Comparison of ENCODE assay signal across 8 mouse cellular contexts in genomic region chr1:52301266-52301665, GRCm38 (mm10).
DNase-seq lines count a peak whose midpoint lies in the region; ATAC-seq and TF ChIP-seq lines count a peak whose summit lies in the region.

No protein-coding gene starts in this region.

- no peaks in the 10 kb centered on the region for H3K36me3 ChIP-seq in liver, adult 2 months (ENCODE audit: control insufficient read depth, insufficient read depth, low read length)
- no peaks in the 10 kb centered on the region for H3K36me3 ChIP-seq in liver, embryonic 11.5 days (ENCODE audit: control insufficient read depth, insufficient read depth, low read length)
- H3K36me3 ChIP-seq in liver, embryonic 14.5 days (replicated peaks; ENCODE audit: control insufficient read depth, insufficient read depth, low read depth) = no peaks in the 10 kb centered on the region

- no peaks in the 10 kb centered on the region for H3K27me3 ChIP-seq in liver, adult 2 months (ENCODE audit: control insufficient read depth, insufficient read depth, low read length)
- no peaks in the 10 kb centered on the region for H3K27me3 ChIP-seq in liver, embryonic 11.5 days (replicated peaks; ENCODE audit: control insufficient read depth, insufficient read depth, low read length)
- H3K27me3 ChIP-seq in liver, embryonic 14.5 days (ENCODE audit: control insufficient read depth, insufficient read depth, low read length) = no peaks in the 10 kb centered on the region

- peak; percentile 66 for TF ChIP-seq CTCF in liver, adult 2 months (IDR thresholded peaks at IDR 0.05; ENCODE audit: low read depth, low read length)
- TF ChIP-seq CTCF in liver, embryonic 14.5 days (IDR thresholded peaks at IDR 0.05; ENCODE audit: low read depth) = peak; percentile 49; the same call in 1 of the 2 replicates

- no peak for ATAC-seq in cerebellum, adult (ENCODE audit: insufficient number of reproducible peaks, low FRiP score, low TSS enrichment)
- no peak for ATAC-seq in liver, embryonic 11.5 days (replicated peaks; ENCODE audit: low FRiP score)
- ATAC-seq in liver, embryonic 14.5 days (ENCODE audit: insufficient read depth) = no peak

- no peak for TF ChIP-seq EP300 in liver, embryonic 14.5 days (IDR thresholded peaks at IDR 0.05; ENCODE audit: low read depth)

- H3K4me1 ChIP-seq in liver, adult 2 months (ENCODE audit: control insufficient read depth, insufficient read depth, low read length) = no peaks in the 10 kb centered on the region
- H3K4me1 ChIP-seq in liver, embryonic 11.5 days (replicated peaks; ENCODE audit: control insufficient read depth, insufficient read depth, low read length) = no peaks in the 10 kb centered on the region
- H3K4me1 ChIP-seq in liver, embryonic 14.5 days (replicated peaks; ENCODE audit: control insufficient read depth in 2 of 2, insufficient read depth in 2 of 2, low read length in 1 of 2) = peaks cover 0 to 3% of the 10 kb centered on the region in 2 experiments; a peak in 1 of 4 replicates

- no peaks in the 10 kb centered on the region for H3K9me3 ChIP-seq in liver, embryonic 11.5 days (ENCODE audit: control insufficient read depth, low read length)
- no peaks in the 10 kb centered on the region for H3K9me3 ChIP-seq in liver, embryonic 14.5 days (ENCODE audit: control insufficient read depth, low read length)

- no peak overlapping the region for H3K27ac ChIP-seq in liver, adult 2 months (replicated peaks; ENCODE audit: insufficient read depth, low read depth, low read length)
- no peak overlapping the region for H3K27ac ChIP-seq in liver, embryonic 11.5 days (ENCODE audit: low read depth, low read length)
- H3K27ac ChIP-seq in liver, embryonic 14.5 days = no peak overlapping the region

- WGBS in liver, adult 2 months = 69% methylated on average over 2 of the region's 2 CpGs
- 54% methylated on average over 2 of the region's 2 CpGs for WGBS in liver, embryonic 11.5 days
- WGBS in liver, embryonic 14.5 days (ENCODE audit: insufficient replicate concordance) = 21% methylated on average over 2 of the region's 2 CpGs

- no peak overlapping the region for H3K4me3 ChIP-seq in liver, adult 2 months (ENCODE audit: insufficient read depth, low read depth, low read length)
- no peak overlapping the region for H3K4me3 ChIP-seq in liver, embryonic 11.5 days (ENCODE audit: low read depth, low read length)
- H3K4me3 ChIP-seq in liver, embryonic 14.5 days (ENCODE audit: insufficient read depth in 1 of 2, low read depth in 2 of 2, low read length in 2 of 2) = no peak overlapping the region

- TF ChIP-seq POLR2A in liver, adult 2 months (IDR thresholded peaks at IDR 0.05; ENCODE audit: extremely low read depth, insufficient read depth, low read length) = no peak

- no peak overlapping the region for H3K9ac ChIP-seq in liver, adult 2 months (ENCODE audit: low read depth, low read length)
- H3K9ac ChIP-seq in liver, embryonic 11.5 days (ENCODE audit: low read depth, low read length) = no peak overlapping the region
- no peak overlapping the region for H3K9ac ChIP-seq in liver, embryonic 14.5 days (replicated peaks)

- no peak overlapping the region for H3K4me2 ChIP-seq in liver, embryonic 11.5 days
- H3K4me2 ChIP-seq in liver, embryonic 14.5 days (ENCODE audit: low read depth) = no peak overlapping the region

- H3K79me2 ChIP-seq in liver, adult 2 months (ENCODE audit: control insufficient read depth, insufficient read depth, low read length) = no peaks in the 10 kb centered on the region

- DNase-seq in cerebellum, postnatal 14 days = peak; percentile 45 to 56
- DNase-seq in liver, adult 2 months (ENCODE audit: extremely low read depth, low read depth, low spot score) = peak; percentile 4
- DNase-seq in liver, embryonic 11.5 days (ENCODE audit: low spot score) = no peak
- peak; percentile 32 for DNase-seq in T-cell, adult 2 months (ENCODE audit: low spot score)
- no peak for DNase-seq in liver, embryonic 14.5 days (ENCODE audit: low read depth in 3 of 3, low spot score in 3 of 3)
- no peak for DNase-seq in frontal cortex, postnatal 10 days (ENCODE audit: low spot score in 2 of 2)
- no peak for DNase-seq in ovary, postnatal 36 days (ENCODE audit: low spot score)

Comparison
In these comparisons a context has a peak if more than half of its experiments do, and no peak if none do; other contexts are left out.
1. DNase-seq: peak in cerebellum, postnatal 14 days (2 of 2), liver, adult 2 months (single experiment) and T-cell, adult 2 months (single experiment); none in liver, embryonic 11.5 days (single experiment), liver, embryonic 14.5 days (0 of 3), frontal cortex, postnatal 10 days (0 of 2) and ovary, postnatal 36 days (single experiment).